Mouse (Mus musculus) testis, adult 2 months (tissue): ENCODE results near the gene Zfp536. TPM values are rescaled to one million over a fixed set of nuclear protein-coding genes. Genes with fewer than 3 reads are reported as not detected.

Source experiments
- H3K27ac ChIP-seq: fragments of 200-500 bp; 2 replicates; pipeline ENCODE4 v1.5.1; 2012; ENCODE audit warnings: low read depth, low read length; ENCODE audit not compliant: control insufficient read depth, insufficient read depth
- H3K27me3 ChIP-seq: fragments of 200-500 bp; 2 replicates; pipeline ENCODE4 v1.6.1; 2012; ENCODE audit warnings: mild to moderate bottlenecking, low read length, moderate library complexity; ENCODE audit not compliant: control insufficient read depth, insufficient read depth
- H3K36me3 ChIP-seq: fragments of 200-500 bp; 2 replicates; pipeline ENCODE4 v1.6.1; 2012; ENCODE audit warnings: mild to moderate bottlenecking, low read length; ENCODE audit not compliant: control insufficient read depth, insufficient read depth
- H3K4me1 ChIP-seq: fragments of 200-500 bp; 2 replicates; pipeline ENCODE4 v1.6.1; 2012; ENCODE audit warnings: low read length; ENCODE audit not compliant: control insufficient read depth, insufficient read depth
- H3K4me3 ChIP-seq: fragments of 200-500 bp; 2 replicates; pipeline ENCODE4 v1.5.1; 2012; ENCODE audit warnings: low read depth, mild to moderate bottlenecking, low read length, moderate library complexity, mixed read lengths; ENCODE audit not compliant: control insufficient read depth
- CTCF ChIP-seq: fragments of 200-500 bp; IDR thresholded peaks from 2 replicates; pipeline ENCODE4 v1.5.1; 2012; ENCODE audit warnings: low read depth, mild to moderate bottlenecking, inconsistent platforms, low read length, moderate library complexity; ENCODE audit not compliant: control insufficient read depth, insufficient read depth, insufficient replicate concordance
- POLR2A ChIP-seq: fragments of 200-500 bp; IDR thresholded peaks from 2 replicates; pipeline ENCODE4 v1.6.1; 2012; ENCODE audit warnings: low read depth, mild to moderate bottlenecking, inconsistent platforms, low read length, moderate library complexity; ENCODE audit not compliant: control insufficient read depth
- polyA plus RNA-seq: library from polyadenylated mRNA; depleted of rRNA; stranded (reverse); fragments of >200 nt; gene quantifications from 2 replicates; pipeline ENCODE4 v1.2.3, GENCODE M21; 2012

The Zfp536 gene
- polyA plus RNA-seq, 1 experiment: 3.9 TPM

DNA sequence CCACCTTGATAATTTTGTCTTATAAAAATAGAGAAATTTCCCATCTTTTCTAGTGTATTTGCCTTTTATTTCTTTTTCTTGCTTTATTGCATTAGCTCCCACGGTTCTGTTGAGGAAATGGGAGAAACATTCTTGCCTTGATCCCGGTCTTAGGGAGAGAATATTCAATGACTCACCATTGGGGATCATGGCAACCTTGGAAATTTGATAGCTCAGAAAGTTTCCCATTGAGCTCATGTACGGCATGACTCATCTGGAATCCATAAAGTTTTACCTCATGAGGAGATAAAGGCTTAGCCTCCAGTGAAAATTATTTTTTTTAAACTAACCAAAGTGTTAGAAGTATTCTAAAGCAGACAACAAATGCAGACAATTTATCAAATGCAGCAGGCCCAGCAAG lies 27.7 kb upstream of the Zfp536 start:
- H3K4me3 ChIP-seq: no peak overlapping the region
- no peaks in the 10 kb centered on the region for H3K27me3 ChIP-seq
- no peaks in the 10 kb centered on the region for H3K4me1 ChIP-seq
- H3K27ac ChIP-seq: no peak overlapping the region
- TF ChIP-seq POLR2A: no peak
- no peak for TF ChIP-seq CTCF
- H3K36me3 ChIP-seq: no peaks in the 10 kb centered on the region

DNA sequence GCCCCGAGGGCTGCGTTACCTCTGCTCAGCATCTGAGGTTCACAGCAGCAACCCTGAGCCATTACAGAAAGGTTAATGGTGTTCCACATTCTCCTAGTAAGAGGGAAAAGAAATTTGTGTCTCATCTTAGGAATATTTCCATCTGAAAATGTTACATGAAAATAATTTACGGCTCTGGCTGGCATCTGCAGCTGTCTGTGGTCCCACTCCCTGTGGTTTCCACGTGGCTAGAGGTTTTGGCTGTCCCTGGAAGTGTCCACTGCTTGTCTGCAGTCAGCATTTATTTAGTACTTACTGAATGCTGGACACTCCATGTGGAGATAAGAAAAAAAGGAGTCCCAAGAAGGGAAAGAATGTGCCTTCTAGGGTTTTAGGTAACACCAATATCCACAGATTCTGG lies 15.3 kb upstream of the Zfp536 start:
- Histone ChIP-seq H3K4me1 (no peaks in the 10 kb centered on the region), H3K27ac (no peak overlapping the region), H3K4me3 (no peak overlapping the region), H3K27me3 (no peaks in the 10 kb centered on the region), H3K36me3 (no peaks in the 10 kb centered on the region)
- TF ChIP-seq CTCF: no peak
- TF ChIP-seq POLR2A: no peak

DNA sequence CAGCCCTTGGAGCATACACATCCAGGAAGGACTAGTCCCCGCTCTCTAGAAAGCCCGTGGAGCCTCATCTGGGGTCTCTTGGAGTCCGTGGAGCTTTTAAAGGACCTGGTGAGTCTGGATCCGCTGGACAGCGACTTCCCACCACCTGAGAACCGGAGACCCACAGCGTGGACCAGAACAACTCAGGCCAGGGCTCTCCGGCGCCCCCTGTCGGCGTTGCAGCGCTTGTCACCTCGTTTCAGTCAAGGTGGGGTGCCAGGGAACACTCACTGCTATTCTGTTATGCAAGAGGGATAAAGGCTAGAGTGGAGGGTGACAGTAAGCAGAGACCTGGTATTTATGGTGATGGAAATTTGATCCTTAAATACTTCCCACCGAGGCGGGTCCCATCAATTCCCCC lies 2.1 kb upstream of the Zfp536 start:
- Histone ChIP-seq H3K4me1 (peaks cover 7% of the 10 kb centered on the region), H3K27ac (no peak overlapping the region), H3K36me3 (no peaks in the 10 kb centered on the region), H3K27me3 (peaks cover 2% of the 10 kb centered on the region; the same call in 1 of the 2 replicates), H3K4me3 (no peak overlapping the region)
- TF ChIP-seq CTCF: peak; percentile 96
- no peak for TF ChIP-seq POLR2A

- Histone ChIP-seq H3K27me3 (peaks cover 2% of the 10 kb centered on the region; the same call in 1 of the 2 replicates), H3K4me3 (no peak overlapping the region)
These were observed 1.1 kb upstream of the Zfp536 start for GRCm38 (mm10) chr7:37774463-37774970.

GRCm38 (mm10) chr7:37773906-37774305 lies 465 bp upstream of the Zfp536 start:
- H3K36me3 ChIP-seq: no peaks in the 10 kb centered on the region
- no peak overlapping the region for H3K4me3 ChIP-seq
- H3K27me3 ChIP-seq: peaks cover 2% of the 10 kb centered on the region; the same call in 1 of the 2 replicates

More at GRCm38 (mm10) chr7:37774463-37774970, 1.1 kb upstream of the Zfp536 start:
- Histone ChIP-seq H3K27ac (no peak overlapping the region; the same call in 1 of the 2 replicates), H3K36me3 (no peaks in the 10 kb centered on the region), H3K4me1 (peaks cover 16% of the 10 kb centered on the region)
- TF ChIP-seq CTCF: no peak
- no peak for TF ChIP-seq POLR2A

GRCm38 (mm10) chr7:37772376-37773311 lies 797 bp downstream of the Zfp536 start:
- TF ChIP-seq POLR2A (no peak), CTCF (no peak)
- peaks cover 2% of the 10 kb centered on the region; the same call in 1 of the 2 replicates for H3K27me3 ChIP-seq
- H3K27ac ChIP-seq: peak overlapping the region; percentile 47; the same call in 1 of the 2 replicates
- H3K4me1 ChIP-seq: peaks cover 23% of the 10 kb centered on the region
- no peaks in the 10 kb centered on the region for H3K36me3 ChIP-seq
- H3K4me3 ChIP-seq: peak overlapping the region; percentile 60

More at GRCm38 (mm10) chr7:37773906-37774305, 465 bp upstream of the Zfp536 start:
- TF ChIP-seq POLR2A (no peak), CTCF (no peak)
- no peak overlapping the region for H3K27ac ChIP-seq
- H3K4me1 ChIP-seq: peaks cover 21% of the 10 kb centered on the region
